Mouse (Mus musculus): Measurements from ENCODE around the gene Dis3l2. TPM values are rescaled to one million over a fixed set of nuclear protein-coding genes. Genes with fewer than 3 reads are reported as not detected.

Gene Dis3l2
- 23.3 and 25.4 TPM in 2 replicates for polyA plus RNA-seq (2015; fragmentation: Nextera tagmentation; extraction: Ambion mirVana)

DNA sequence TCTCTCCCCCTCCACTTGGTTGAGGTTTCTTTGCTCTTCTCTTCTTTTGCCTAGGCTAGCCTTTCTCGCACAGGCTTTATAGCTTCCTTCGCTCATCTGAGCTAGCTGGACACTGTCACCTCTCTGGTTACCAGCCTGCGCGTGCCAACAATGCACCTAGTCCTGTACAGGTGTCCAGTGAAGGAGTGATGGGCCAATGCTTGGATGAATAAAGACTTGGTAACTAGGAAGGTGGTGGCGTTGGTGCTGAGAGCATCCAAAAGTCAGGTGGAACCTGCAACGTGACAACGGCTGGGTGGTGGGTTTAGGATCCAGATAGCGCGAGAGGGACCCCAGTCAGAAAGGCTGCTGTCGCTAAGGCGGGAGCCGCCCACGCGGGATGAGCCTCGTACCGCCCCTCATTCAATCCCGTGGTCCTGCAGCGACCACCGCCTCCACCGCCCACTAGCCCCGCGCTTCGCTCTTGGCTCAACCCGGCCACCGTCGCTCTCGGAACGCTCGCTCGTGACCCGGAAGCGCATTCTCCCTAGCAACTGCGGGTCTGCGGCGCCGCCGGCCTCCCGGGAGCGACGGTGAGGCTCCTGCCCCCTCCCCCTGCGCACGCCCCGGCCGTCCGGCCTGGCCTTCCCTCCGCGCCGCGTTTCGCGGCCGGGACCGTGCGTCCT, at the start of gene Dis3l2:
TSS of gene Dis3l2 (plus strand) at position 509 of the 665 bp plus-strand sequence.

DNA sequence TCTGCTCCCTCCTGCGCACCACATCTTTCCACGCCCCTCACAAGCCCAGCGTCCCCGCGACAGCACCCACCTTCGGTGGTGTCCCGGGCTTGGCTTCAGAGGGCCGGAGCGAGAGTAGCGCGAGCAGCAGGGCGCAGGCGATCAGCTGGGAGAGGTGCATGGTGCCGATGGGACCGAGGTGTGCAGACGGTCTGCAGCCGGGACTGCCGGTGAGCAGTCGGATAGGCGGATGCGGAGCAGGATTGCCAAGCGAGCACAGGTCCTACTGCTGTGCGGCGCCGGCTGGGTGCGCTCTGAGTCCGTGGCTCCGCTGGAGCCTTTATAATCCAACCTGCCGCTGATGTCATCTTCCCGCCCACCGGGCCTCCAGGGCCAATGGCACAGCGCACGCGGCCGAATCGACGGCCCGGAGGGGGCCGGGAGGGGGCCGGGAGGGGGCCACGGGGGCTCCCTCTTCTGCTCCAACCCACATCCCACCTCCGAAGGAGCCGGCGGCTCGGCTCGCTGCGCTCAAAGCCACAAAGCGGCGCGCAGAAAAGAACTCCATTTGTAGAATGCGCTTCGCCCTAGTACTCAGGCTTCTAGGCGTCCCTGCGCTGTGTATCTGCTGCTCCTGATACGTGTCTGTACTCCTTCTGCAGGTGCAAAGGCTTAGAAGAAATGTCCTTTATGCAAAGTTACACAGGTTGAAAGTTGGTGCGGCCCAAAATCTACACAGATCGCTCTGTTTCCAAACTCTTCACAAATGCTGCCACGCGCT, 33.1 kb upstream of the Dis3l2 start, which contains the start of gene Nppc:
TSS of gene Nppc (minus strand) at position 293 of the 760 bp plus-strand sequence.

DNA sequence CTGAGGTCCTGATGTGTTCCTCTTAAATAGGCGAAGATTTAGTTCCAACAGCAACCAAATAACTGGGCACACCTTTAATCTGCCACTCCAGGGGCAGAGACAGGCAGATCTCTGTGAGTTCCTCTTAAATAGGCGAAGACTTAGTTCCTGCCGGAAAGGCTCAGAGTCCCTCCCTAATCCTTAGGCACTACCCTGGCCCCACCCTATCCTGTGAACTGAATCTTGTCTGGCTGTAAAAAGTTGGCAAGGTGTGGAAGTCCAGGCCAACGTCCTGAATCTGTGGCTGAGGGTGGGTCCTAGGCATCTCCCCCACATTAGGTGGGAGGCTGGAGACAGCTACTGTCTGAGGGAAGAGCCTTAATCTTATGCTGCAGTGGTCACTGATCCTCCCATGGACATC, 386.2 kb downstream of the Dis3l2 start, which contains the start of gene Alppl2:
TSS of gene Alppl2 (minus strand) at position 101 of the 400 bp plus-strand sequence.

Other genes starting within 250 kb of the Dis3l2 start
- gene Ptma, start 177.1 kb upstream of the Dis3l2 start, polyA plus RNA-seq (2015; fragmentation: Nextera tagmentation; extraction: Ambion mirVana) = 979 and 996 TPM in 2 replicates
- 132 and 148 TPM in 2 replicates for gene Pde6d, start 121.2 kb upstream of the Dis3l2 start, polyA plus RNA-seq (2015; fragmentation: Nextera tagmentation; extraction: Ambion mirVana)
- gene Cops7b, start 120.9 kb upstream of the Dis3l2 start, polyA plus RNA-seq (2015; fragmentation: Nextera tagmentation; extraction: Ambion mirVana) = 40.2 and 47.4 TPM in 2 replicates
- gene Nppc, start 33.2 kb upstream of the Dis3l2 start, polyA plus RNA-seq (2015; fragmentation: Nextera tagmentation; extraction: Ambion mirVana) = 40.2 and 40.4 TPM in 2 replicates